Mouse (Mus musculus): ENCODE data around the gene Myo9b.
"Not testable (repeated sequence)": the region's sequence is repeated elsewhere in the genome, so short reads cannot be mapped to it uniquely, and the experiment has no call there.

GRCm38 (mm10) chr8:71293930-71294329 lies 21.4 kb downstream of the Myo9b start:
- TF ChIP-seq GATA1 (IDR thresholded peaks at IDR 0.05; ENCODE audit: borderline replicate concordance, low read length); CTCF (IDR thresholded peaks at IDR 0.05; ENCODE audit: low read depth, low read length); GATA2 (IDR thresholded peaks at IDR 0.05; ENCODE audit: borderline replicate concordance, low read depth, low read length): not testable (repeated sequence)

Data from G1E (cell line).